Mouse (Mus musculus): ENCODE data around the gene Tcf7. TPM values are rescaled to one million over a fixed set of nuclear protein-coding genes. Genes with fewer than 3 reads are reported as not detected.

Gene Tcf7
- total RNA-seq, 2 experiments from 2014 or later, result 5.9 to 6.7 TPM

DNA sequence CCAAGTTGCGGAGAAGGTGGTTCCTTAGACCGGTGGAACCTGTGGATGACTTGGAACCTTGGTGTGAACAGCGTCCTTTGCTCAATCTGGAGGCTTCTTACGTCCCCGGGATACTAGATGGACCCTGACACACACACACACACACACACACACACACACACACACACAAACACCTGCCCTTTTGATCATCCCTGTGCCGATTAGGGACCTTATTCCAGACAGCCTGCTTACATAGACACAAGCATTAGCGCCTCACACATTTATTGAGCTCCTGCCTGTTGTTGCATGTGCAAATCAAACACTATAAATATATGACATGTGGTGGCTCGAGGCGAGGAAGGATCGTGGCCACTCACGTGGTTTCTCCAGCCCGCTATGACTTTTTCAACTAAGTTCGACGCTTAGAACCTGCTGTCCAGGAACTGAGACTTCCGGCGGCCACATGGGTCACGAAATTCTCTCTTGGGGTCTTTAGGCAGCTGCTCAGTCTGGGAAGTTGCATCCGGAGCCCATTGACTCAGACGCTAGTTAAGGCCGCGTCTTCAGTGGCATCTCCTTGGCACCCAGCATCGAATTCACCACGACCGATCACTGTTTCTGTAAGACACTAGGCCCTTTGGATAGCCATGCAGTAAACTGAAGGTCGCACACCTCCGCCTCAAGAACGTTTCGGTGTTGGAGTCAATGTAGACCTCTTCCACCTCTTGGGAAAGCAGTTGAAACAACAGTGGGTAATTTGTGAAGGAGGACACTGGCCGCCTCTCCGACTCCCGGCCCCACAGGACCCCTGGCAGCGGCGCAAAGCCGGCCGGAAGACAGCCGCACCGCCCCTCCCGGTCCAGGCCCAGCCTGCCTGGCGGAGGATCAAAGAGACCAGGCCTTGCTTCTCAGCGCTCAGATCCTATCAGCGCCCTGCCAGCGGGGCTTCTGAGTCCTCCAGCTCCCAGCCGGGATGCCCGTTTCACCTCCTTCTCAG lies 1.1 kb upstream of the Tcf7 start:
- DNase-seq (ENCODE audit: low spot score in 2 of 2), result peak; percentile 47 to 60

DNA sequence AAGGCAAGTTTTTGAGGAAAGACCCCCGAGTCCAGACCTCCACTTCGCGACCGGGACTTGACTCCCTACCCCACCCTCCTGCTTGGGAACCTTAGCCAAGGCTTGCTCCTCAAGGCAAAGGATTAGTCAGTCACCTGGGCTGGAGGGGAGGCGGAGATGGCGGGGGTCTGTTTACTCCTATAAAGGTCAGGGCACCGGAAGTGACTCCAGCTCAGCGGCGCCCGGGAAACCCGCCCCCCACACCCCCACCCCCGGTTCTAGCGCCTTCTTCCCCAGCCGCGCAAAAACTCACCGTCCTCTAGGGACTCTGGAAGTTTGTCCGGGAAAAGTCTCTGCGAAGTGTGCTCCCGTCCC lies 417 bp downstream of the Tcf7 start:
- DNase-seq (ENCODE audit: low spot score in 2 of 2), result no peak

DNA sequence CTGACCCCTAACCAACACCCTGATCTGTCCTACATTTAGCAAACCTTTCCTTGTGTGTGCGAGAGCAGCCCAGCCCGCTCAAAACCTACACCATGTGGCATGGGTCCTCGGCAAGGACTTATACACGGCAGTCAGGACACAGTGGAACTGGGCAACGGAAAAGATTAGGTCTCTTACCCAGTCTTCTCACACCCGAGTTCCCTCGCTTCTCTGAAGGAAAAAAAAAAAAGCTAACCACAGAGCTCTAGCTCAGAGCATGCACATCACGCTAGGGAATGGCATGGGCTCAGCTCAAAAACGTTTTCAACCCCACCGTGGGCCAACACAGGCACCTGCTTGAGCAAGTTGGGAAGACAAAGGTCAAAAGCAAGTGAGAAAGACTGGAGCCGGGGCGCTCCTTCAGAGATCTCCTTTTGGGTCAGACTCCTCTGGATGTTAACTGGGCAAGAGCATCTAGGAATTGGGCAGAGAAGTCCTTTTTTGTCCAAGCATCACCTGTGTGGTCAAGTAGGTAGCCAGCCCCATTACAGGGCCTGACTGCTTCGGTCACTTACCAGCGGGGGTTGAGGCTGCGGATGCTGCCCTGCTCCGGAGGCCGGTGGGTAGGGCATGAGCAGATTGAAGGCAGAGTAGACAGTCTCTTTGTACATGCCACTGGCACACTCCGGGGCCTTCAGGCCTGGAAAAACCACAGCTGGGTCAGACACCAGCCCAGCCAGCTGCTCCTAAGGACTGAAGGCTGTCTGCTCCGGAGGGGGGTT lies 1.1 kb downstream of the Tcf7 start:
- no peak for DNase-seq (ENCODE audit: low spot score in 2 of 2)

DNA sequence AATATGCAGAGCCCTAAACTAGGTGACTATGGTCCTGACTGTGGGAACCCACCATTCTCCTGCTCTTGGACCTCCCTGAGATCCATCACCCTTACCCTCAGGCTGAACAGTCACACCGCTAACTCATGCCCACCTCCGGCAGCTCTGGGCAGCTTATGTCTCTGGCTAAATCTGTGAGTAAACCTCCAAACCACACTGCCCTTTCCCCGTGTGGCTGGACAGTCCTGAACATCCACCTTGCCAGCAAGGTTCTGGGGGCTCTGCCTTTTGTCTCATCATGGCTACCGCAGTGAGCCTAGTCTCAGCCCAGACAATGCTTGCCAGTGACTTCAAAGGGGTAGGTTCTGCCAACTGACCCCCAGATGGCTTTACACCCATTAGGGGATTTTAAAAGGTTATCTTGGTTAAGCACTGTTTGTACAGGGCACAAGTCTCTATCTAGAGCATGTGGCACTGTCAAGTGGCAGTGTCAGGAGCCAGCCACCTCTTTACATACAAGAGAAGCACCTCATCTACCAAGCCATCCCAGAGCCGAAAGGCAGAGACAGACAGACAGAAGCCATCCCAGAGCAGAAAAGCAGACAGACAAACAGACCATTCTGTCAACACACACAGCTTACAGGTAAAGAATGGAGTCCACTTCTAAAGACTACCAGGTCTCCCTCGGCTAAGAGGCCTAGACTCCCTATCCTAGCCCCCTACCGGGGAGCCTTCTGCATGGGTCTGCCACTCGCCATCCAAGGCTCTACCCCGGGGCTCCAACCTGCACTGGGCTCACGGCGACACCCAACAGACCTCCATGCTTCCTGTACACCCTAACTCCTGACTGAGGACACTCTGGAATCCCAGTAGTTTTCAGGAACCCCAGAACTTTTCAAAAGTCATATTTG lies 2.0 kb downstream of the Tcf7 start:
- no peak for DNase-seq (ENCODE audit: low spot score in 2 of 2)

DNA sequence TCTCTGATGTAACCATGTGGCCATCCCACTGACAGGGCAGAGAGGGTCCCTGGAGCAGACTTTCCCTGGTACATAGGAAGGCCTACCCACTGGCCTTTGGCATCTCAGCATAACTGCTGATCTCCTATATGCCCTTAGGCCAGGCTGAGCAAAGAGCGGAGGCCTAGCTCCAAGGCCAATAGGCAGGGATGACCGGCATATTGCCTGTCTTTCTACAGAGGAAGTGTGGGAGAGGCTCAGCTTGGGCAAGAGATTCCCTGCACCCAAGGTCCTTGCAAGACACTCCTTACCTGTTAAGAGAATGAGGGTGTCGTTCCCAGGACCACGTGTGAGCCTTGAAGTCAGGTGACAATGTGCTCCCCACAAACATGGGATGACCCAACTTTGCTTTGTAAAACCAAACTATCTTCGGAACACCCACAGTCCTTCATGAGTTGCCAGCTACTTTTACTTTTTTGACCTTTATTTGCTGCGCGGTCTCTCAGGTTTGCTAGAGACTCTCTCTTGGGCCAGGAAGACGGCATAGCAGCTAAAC lies 3.1 kb downstream of the Tcf7 start:
- DNase-seq (ENCODE audit: low spot score in 2 of 2), result no peak

DNA sequence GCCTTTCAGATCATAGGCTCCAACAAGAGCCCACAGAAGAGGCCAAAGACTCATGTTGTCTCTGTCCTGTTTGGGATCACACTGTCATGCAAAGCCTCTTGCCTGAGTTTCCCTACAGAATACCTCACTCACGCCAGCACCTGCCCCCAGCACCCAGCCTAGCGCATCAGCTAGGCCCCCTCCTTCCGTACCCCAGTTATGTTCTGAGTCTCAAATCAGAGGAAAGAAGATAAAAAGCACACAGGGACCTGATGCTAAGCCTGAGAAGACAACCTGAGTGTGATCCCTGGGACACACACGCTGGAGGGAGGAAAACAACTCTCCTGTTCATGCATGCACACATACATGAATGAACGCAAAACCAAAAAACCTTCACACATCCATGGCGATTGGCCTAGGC lies 3.8 kb downstream of the Tcf7 start:
- DNase-seq (ENCODE audit: low spot score in 2 of 2), result no peak

DNA sequence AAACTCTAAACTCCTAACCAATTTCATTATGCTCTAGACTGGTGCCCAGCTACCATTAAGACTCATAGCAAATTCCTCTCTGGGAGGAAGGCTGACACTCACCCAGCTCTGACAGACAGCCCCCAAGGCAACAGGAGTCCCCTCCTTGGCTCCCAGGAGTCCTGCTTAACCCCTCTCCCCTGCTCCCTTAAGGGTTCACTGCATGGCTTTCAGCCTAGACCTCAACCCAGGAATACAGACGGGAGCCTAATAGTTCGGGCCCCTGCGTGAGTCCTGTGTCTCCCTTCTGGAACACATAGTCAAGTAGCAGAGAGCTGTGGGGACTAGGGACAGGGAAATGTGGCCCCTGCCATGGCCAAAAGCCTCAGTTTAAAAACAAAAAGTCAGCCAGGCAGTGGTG lies 4.7 kb downstream of the Tcf7 start:
- no peak for DNase-seq (ENCODE audit: low spot score in 2 of 2)

DNA sequence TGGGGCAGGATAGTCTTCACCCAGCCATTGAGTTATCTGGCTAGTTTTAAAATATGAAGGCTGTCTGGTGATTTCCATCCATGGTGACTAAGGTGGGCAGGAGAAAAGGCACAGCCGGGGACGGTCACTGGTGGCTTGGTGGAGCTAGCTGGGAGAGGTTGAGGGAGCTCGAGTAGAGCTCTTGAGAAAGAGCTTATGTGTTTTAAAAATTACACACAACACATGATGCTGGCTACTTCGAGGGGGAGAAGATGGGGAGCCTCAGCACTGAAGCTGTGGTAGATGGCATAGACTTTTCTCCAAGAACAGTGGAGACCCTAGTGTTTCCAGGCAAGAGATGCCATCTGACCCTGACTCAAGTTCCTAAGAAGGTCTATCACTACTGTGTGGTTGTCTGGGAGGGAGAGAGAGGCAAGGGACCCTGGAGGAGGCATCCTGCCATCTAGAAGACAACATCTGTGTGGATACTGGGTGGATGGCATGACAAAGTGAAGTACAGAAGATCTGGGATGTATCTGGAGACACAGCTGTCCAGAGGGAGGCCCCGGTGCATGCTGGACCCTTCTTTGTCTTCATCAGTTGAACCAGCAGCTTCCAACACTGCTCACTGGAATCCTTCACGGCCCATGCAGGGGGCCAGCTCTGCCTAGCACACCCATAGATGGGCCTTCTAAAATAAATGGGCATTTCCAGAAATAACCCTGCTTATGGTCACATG lies 5.2 kb downstream of the Tcf7 start:
- no peak for DNase-seq (ENCODE audit: low spot score in 2 of 2)

DNA sequence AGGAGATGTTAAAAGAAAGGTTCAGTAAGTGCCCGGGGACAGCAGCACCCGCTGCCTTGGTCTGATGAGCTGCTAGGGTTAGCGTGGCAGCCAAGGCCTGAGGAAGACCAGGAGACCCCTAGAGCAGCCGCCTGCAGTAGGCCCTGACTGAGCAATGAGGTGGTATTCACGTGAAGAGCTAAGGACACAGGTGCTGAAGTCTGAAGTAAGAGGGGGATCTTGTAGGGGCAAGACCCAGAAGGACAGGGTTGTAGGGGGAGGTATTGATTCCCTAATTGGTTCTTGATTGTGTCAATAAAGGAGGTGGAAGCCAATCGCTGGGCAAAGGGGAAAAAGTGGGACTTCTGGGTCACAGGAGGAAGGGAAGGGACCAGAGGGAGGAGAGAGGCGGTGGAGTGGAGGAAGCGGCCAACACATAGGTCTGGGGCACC lies 5.8 kb downstream of the Tcf7 start:
- DNase-seq (ENCODE audit: low spot score in 2 of 2), result no peak

DNA sequence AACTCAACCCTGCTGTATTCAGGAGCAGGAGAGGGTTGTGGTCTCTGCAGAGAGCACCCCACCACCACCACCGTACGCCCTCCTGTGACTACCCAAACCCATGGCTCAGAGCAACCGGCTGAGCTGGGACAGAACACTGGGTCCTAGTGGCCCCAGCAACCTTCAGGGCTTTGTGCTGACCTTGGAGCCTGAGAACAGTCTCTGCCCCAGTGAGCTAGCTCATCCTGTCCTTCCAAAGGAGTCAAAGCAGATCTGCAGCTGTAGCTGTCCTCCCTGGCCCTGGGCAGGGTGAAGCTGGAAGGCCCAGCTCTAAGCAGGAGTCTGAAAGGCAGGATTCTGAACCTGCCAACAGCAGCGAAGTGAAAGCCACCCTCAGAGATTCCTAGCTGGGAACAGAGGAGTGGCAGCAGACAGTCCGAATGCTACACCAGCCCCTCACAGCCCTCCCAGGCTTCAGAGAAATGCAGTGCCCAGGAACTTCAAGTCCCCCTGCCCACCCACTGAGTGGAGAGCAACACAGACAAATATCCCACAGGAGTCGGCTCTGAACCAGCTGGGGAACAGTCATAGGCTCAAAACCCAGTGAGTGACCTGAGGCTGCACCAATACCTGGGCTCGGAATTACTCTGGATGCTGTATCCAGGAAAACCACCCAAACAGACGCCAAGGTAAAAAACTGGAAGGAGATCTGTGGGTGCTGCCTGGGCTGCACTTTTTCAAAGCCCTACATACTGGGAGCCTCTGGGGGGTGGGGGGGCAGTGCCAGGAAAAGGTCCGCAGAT lies 6.8 kb downstream of the Tcf7 start:
- no peak for DNase-seq (ENCODE audit: low spot score in 2 of 2)

DNA sequence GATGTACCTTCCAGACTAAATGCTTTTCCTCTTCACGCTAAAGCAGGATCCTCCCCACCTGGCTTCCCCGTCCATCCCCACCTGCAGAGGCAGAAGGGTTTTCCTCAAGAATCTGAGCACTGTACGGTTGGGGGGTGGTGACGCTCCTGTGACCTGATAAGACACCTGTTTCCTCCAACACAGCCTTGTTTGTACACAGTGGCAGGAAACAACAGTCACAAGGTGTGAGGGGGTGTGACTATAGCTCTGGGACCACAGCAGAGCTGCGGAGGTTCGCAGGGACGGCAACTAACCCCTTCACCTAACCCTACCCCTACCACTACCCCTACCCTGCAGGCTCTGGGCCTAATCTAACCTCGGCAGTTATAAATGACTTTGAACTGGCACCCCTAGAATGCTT lies 7.4 kb downstream of the Tcf7 start:
- no peak for DNase-seq (ENCODE audit: low spot score in 2 of 2)

DNA sequence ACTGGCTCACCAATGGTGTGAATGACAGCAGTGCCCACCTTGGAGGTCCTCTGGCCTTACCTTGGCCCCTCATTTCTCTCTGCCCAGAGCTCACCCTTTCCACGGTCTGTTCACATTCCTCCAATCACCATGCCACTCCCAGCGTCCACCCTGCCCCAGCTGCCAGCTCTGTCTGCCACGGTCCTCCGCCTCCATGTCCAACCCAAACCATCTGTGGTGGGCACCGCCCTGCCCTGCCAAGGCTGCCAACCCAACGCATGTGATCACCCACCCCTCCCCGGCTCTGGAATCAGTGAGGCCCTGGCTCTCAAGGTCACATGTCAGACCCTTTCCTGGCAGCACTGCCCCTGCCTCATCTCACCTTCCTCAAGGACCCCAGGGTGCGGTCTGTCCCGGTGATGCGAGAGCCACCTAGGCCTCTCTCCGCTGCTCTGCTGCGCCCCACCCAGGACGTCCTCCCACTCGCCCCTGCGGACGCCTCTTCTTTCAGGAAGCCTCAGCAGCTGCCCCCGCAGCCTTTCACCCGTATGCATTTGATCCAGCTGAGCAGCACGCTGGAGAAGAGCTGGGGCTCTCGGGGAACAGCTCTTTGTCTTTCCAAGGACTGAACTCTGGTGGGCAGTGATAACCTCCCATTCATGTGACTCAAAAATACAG lies 8.2 kb downstream of the Tcf7 start:
- no peak for DNase-seq (ENCODE audit: low spot score in 2 of 2)

DNA sequence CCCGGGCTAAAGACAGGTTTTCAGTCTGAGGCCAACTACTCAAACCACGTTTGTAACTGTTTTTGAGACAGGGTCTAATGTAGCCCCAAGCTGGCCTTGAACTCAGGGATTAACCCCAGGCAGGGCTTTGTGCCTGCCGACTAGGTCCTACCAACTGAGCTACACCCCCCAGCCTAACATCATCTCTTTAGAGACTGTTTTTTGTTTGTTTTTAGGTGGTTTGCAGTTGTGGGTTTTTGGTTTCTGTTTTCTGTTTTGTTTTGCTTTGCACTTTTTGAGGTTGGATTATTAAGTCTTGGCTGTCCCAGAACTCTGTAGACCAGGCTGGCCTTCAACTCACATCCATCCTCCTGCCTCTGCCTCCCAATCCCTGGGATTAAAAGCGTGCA lies 8.9 kb downstream of the Tcf7 start:
- no peak for DNase-seq (ENCODE audit: low spot score in 2 of 2)

DNA sequence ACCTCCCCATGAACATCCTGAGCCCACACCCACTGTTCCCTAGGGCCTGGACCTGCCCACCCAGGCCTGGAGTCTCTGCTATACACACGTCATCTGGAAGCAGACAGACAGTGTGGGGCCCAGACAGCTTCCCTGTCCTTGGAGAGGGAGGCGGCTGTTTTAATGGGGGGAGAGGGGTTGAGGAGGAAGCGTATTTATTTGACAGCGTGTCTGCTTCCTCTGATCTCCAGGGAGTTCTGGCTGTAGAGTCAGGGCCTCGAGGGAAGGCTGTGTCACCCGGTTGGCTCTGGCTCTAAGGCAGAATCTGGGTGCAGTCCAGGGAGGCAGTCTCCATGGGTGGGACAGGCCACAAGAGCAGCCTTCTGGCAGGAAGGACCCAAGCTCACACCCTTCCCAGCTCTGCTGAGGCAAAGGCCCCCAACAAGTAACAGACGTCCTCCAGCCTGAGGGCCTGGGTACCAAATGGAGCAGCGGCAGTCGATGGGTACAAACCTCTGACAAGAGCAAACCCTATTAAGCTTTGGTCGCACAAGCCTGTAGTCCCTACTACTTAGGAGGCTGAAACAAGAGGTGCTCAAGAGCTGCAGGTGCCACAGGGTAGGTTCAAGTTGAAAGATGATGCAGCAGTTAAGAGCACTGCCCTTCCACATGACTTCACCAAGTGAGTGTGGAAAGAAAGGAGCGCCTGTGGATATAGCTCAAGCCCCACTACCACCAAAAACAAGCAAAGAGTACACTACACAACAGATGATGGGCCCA lies 9.5 kb downstream of the Tcf7 start:
- DNase-seq (ENCODE audit: low spot score in 2 of 2), result no peak

DNA sequence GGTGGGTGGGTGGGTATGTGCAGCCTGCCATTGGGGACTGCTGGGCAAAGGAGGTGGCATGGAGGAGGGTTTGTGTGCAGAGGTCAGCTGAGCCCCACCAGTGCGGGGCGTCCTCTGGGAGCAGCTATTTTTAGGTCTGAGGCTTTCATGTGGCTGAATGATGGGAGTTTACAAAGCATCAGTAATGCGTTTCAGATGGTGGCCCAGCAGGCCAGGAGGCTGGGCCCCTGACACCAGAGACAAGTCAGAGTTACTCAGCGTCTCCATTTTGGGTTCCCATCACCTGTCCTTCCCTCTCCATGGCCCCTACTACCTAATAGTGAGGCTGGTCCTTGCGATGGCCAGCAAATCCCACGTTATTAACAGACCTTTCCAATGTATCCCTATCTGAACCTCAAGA lies 10.2 kb downstream of the Tcf7 start:
- no peak for DNase-seq (ENCODE audit: low spot score in 2 of 2)

DNA sequence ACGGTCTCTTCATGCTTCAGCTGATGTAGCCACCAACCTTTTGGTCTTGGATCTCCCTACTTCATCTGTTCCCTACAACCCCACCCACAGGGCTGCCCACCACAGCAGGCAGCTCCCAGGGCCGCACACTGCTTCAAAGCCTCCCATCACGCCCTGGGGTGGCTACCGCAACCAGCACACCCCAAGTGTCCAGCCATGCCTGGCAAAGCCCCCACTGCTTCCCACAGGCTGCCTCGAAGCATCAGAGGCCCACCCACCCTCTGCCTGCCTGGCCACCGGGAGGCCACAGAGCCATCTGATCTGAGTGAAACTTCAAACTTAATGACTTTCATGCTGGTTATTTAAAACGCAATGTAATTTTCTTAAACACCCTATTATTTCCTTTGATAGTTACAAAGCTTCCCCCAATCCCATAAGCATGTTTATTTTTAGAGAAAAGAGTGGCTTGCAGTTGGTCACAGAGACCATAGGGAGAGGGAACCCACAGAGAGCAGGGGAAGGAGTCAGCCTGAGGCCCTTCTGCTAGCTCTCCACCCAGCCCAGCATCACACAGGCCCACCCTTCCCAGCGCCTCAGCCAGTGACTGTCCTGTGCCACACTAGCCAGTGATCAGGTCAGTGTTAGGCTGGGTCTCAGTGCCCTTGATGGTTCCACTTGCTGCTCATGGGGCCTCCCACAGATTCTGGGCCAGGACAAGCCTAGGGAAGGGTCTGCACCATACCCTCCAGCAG lies 10.9 kb downstream of the Tcf7 start:
- DNase-seq (ENCODE audit: low spot score in 2 of 2), result no peak

DNA sequence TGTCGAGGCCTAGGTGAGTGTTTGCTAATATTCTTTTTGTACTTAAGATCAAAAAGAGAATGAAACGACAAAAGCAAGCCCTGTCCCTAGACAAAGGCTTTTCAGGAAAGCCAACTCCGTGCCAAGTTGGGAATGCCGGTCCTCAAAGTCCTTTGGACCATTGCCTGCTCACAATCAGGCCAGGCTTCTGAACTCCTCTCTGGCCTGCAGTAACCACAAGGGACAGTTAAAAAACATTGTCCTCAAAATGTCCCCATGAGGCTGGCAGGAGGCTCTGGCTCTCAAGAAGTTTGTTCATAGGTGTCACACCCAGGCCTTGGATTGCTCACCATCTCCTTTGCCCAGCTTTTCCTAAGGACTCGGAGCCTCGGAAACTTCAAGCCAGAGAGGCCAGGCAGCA lies 13.0 kb downstream of the Tcf7 start:
- DNase-seq (ENCODE audit: low spot score in 2 of 2), result no peak
